Mouse (Mus musculus): Measurements from ENCODE around the gene Sult1e1. TPM values are rescaled to one million over a fixed set of nuclear protein-coding genes. Genes with fewer than 3 reads are reported as not detected.

Gene Sult1e1
- 0.71 and 1.0 TPM in 2 replicates for total RNA-seq (2021)
- long read RNA-seq, experiment 1, partial matches to known transcripts, result 0 of 1 reads
- long read RNA-seq, experiment 1, other reads (novel, unspliced or antisense), result 1 of 1 reads
- long read RNA-seq, experiment 2, partial matches to known transcripts, result 1 of 1 reads
- long read RNA-seq, experiment 2, other reads (novel, unspliced or antisense), result 0 of 1 reads

GRCm38 (mm10) chr5:87591494-87591893, at the start of gene Sult1e1:
TSS of gene Sult1e1 (minus strand) at chr5:87591594.
- no peak for DNase-seq

DNA sequence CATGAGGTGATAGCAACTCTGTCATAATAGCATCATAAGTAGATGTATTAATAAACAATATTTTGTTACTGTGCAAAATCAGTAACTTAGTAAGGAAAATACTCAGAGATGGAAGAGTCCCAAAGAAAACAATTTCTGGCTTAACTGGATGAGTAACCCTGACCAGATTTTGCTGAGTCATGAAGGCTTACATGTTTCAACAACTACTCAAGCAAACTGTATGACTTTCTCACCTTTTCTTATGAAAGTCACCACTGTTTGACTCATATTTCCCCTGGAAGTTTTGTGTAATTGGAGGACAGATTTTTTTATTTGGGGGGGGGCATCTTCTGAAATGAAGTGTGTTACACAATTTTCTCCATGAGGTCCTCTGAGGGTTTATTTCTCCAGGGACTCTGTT, 31.3 kb upstream of the Sult1e1 start:
- DNase-seq, result no peak

DNA sequence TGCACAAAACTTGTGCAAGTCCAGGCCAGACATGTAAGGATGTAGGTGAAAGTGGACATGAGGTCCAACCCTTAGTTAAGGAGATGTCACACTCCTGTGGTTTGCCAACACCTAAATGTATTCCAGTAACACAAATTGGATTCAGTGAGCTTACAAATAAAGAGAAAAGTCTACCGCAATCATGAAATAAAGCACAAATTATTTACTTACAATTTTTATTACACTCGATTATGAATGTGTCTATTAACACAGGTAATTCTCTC, 23.7 kb upstream of the Sult1e1 start:
- no peak for DNase-seq

DNA sequence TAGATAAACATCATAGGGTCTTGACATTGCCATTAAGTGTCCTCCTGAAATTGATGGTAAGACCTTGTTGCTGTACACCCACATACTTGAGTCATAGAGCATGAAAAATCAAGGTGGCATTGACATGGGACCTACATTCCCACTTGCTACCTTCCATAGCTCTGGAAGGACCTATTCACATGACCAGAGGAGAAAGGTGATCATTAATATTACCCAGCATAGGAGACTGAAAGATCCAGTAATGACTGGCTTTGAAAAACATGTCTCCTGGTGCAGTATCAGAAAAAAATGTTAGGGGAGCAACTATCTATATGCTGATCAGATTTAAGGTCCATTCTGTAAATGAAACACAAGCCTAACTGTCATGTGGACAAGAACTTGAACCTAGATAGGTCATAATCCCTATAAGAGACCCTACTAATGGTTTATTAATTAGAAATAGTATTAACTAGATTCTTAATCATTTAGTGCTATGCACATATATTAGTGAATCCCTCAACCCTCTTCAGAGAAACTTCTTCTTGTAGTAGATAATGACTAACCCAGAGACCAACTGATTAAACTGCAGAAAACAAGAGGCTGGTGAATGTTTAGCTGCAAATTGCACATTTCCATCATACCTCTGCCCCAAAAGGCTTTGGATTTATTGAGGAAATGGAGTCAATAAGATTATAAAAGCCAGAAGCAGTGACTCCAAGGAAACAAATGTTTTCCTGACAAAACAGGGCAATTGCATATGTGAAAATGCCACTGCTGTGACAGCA, 23.2 kb upstream of the Sult1e1 start:
- DNase-seq, result no peak

DNA sequence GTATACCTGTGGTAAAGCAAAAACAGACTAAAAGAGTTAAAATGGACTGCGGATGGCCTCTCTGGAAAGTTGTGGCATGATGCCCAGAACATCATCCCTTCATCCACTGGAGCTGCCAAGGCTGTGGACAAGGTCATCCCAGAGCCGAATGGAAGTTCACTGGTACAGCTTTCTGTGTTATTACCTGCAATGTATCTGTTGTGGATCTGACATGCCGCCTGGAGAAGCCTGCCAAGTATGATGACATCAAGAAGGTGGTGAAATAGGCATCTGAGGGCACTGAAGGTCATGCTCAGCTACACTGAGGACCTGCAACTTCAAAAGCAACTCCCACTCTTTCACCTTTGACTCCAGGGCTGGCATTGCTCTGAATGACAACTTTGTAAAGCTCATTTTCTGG, 9.6 kb upstream of the Sult1e1 start:
- peak; percentile 81 for DNase-seq

GRCm38 (mm10) chr5:87597891-87598290, 6.5 kb upstream of the Sult1e1 start:
- no peak for DNase-seq

- no peak for DNase-seq
These were observed 1.5 kb downstream of the Sult1e1 start for GRCm38 (mm10) chr5:87589916-87590315.

- no peak for DNase-seq
These were observed 11.0 kb downstream of the Sult1e1 start for GRCm38 (mm10) chr5:87580389-87580788.

GRCm38 (mm10) chr5:87574174-87574573, 17.2 kb downstream of the Sult1e1 start:
- DNase-seq, result no peak

GRCm38 (mm10) chr5:87573490-87573889, 17.9 kb downstream of the Sult1e1 start:
- no peak for DNase-seq

GRCm38 (mm10) chr5:87572781-87573180, 18.6 kb downstream of the Sult1e1 start:
- no peak for DNase-seq

DNA sequence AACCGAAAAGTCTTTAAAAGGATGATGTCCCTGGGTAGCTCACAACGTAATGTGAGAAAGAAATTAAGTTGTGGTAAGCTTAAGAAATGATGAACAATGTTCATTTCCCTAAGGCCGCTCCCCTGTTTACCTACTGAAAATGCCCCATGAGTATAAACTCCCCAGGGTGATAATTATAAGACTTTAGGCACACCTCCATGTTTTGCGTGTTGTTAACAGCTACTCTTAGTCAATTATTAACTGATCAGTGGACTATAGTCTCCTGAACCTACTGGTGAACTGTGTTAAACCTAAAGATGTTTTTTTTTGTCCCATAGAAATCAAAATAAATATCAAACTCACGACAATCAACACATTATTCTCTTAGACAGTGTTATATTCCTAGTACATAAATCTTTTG, 22.5 kb downstream of the Sult1e1 start, which contains the start of gene Sult1d1:
Sult1d1 (minus strand) TSS at position 183 of the 400 bp plus-strand sequence.
- DNase-seq, result no peak

DNA sequence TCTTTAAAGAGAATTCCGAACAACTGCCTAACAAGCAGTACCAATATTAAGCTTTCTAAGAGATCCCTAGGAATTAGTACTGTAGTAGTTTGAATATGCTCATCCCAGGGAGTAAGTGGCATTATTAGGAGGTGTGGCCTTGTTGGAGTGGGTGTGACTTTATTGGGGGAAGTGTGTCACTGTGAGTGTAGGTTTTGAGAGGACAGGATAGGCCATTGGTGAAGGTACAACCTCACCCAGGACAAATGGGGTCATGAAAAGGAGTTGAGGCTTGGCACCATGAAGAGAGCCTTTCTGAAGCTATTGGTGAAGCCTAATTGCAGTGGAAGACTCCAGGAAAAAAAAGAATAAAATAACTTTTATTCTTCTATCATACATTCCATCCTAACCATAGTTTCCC, 24.1 kb downstream of the Sult1e1 start:
- DNase-seq, result no peak

- no peak for DNase-seq
These were observed 28.4 kb downstream of the Sult1e1 start for GRCm38 (mm10) chr5:87562966-87563365.

- no peak for DNase-seq
These were observed 28.9 kb downstream of the Sult1e1 start for GRCm38 (mm10) chr5:87562526-87562925.

GRCm38 (mm10) chr5:87560145-87560544, 31.2 kb downstream of the Sult1e1 start:
- DNase-seq, result peak; percentile 6

GRCm38 (mm10) chr5:87550935-87551334, 40.5 kb downstream of the Sult1e1 start:
- no peak for DNase-seq

DNA sequence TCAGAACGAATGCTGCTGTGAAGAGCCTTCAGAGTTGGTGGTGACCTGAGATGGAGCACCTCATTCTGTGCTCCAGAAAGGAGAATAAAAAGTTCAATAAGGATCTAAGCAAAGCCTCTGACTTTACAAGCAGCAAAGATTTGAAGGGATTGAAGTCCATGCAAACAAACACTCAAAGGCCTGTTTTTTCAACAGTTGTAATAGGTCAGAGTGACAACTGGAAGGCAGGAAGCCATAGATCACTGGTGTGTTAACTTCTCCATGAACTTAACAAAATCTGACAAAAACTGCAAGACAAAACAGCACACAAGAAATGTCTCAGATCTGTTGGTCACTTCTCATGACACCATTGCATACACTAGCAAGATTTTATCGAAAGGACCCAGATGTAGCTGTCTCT, 53.3 kb downstream of the Sult1e1 start, which contains the start of gene Sult1b1:
Sult1b1 (minus strand) TSS at position 85 of the 400 bp plus-strand sequence.
- DNase-seq, result no peak

DNA sequence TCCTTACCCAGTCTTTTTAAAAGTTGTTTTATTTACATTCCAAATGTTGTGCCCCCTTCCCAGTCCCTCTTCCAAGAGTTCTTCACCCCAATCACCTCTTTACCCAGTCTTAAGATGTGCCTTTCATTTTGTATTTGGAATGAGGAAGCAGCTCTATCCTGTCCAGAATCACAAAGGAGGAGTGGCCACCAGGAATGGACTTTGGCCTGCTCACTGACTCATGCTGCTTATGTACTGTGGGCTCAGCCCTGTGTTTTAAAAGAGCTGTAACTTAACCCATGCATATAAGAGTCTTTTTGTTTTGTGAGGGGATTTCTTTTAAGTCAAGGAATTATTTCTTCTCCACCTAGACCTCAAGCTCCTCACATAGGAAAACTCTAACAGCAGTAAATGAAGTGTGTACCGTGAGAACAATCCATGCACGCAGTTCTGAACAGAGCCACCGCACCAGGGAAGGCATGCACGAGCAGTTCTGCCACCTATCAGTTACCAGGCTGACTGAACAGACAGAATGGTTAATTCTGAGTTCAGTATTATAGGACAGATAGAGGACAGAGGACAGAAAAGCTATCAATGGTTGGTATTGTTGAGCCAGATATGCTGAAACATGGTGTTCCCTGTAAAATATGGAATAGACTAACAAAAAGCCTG, 55.3 kb downstream of the Sult1e1 start:
- DNase-seq, result no peak

- DNase-seq, result no peak
These were observed 59.1 kb downstream of the Sult1e1 start for GRCm38 (mm10) chr5:87532288-87532687.

Data from adrenal gland, postnatal 14 days (tissue).